Mouse (Mus musculus): ENCODE data around the gene Krt13.

The Krt13 gene

GRCm38 (mm10) chr11:100112935-100113741 lies 8.2 kb downstream of the Krt13 start:
- DNase-seq (ENCODE audit: low read depth) = no peak

GRCm38 (mm10) chr11:100105576-100106122 lies 15.7 kb downstream of the Krt13 start, which contains the start of gene Krt36:
TSS of gene Krt36 (minus strand) at chr11:100105626.
- DNase-seq (ENCODE audit: low read depth) = no peak

GRCm38 (mm10) chr11:100102693-100103429 lies 18.5 kb downstream of the Krt13 start:
- no peak for DNase-seq (ENCODE audit: low read depth)

GRCm38 (mm10) chr11:100100391-100100790 lies 21.0 kb downstream of the Krt13 start:
- no peak for DNase-seq (ENCODE audit: low read depth)

DNA sequence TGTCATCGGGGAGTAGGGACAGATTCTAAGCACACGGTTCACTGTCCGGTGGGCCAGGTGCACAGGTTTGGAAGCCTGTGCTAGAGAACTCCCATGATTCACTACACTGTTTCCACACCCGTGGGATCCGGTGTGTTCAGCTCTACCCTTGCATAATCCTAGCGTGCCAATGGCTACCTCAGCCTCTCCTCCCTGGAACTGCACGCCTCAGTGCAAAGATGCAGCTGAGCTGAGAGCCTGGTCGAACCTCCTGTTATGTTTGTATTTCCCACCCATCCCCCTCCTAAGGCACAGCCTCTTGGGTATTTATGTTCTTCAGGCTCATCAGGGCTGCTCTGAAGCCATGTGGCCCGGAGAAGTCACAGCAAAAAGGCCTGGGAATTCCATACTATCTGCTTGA lies 23.5 kb downstream of the Krt13 start:
- DNase-seq (ENCODE audit: low read depth) = no peak

DNA sequence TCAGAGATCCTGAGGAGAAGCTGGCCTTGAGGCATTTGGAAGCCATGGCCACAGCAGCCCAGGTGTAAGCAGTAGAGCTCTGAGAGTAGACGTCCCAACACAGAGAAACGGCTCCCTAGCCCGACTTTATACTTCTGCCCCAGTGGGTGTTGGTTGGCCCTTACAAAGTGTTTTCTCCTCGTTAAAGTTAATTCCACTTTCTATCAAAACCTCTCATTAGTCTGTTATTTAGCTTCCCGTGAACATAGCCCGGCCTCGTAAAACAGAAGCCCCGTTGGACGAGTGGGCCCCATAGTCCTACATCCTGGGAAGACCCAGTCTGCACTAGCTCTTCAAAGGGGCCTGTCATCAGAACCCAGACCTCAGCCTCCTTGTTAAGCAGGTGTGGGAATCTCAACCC lies 25.2 kb downstream of the Krt13 start, which contains the start of gene Krt35:
Gene Krt35, minus strand, starts transcription at position 101 of the 400 bp plus-strand sequence.
- DNase-seq (ENCODE audit: low read depth) = no peak

GRCm38 (mm10) chr11:100088378-100089025 lies 32.9 kb downstream of the Krt13 start:
- no peak for DNase-seq (ENCODE audit: low read depth)

GRCm38 (mm10) chr11:100087861-100088260 lies 33.5 kb downstream of the Krt13 start, which contains the start of gene Krt32:
TSS of gene Krt32 (minus strand) at chr11:100088226.
- DNase-seq (ENCODE audit: low read depth) = no peak

DNA sequence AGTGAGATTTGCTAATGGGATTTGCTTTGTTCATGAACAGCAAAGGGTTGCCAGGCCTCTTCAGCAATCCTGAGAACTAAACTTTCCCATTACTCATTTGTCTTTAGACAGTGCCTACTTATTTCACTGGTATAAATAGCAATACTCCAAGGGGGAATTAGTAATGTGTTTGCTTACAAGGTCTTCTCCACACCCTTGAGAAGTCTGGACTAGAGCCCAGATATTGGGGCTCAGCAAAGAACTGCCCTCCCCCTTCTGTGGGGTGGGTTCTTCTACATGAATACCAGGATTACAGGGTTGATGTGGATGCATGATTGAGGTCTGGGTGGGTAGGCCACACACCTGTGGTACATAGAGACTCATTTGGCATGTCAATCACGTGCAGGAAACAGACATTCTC lies 47.5 kb downstream of the Krt13 start:
- no peak for DNase-seq (ENCODE audit: low read depth)
